Mouse (Mus musculus) CH12.LX (cell line): ENCODE measurements at regions not wholly inside any gene's neighbourhood (a gene's known extent, or its start where the extent isn't known, plus 50 kb on each side); places are given as distances from the start of the nearest gene placed in this dataset.

Experiments used
- DNase-seq: peaks from one replicate; pipeline ENCODE4 v3.0.0-alpha.2; 2013; ENCODE audit errors: extremely low read depth
- H3K27ac ChIP-seq: 2 replicates; pipeline ENCODE4 v1.5.1; 2012; ENCODE audit warnings: low read depth, mild to moderate bottlenecking, control low read depth, moderate library complexity; ENCODE audit not compliant: insufficient read depth
- H3K27me3 ChIP-seq: replicated peaks from 2 replicates; pipeline ENCODE3; 2012; ENCODE audit warnings: inconsistent platforms
- H3K36me3 ChIP-seq, 2 experiments: replicated peaks in 1 of 2; 2 replicates each; pipeline versions ENCODE3 to v1.6.1; 2012; ENCODE audit warnings: inconsistent platforms in 1 of 2, low read length in 1 of 2, mild to moderate bottlenecking in 1 of 2, mixed read lengths in 1 of 2, moderate library complexity in 1 of 2; ENCODE audit not compliant: control insufficient read depth in 1 of 2, insufficient read depth in 1 of 2
- H3K4me1 ChIP-seq, 2 experiments: 2 replicates each; pipeline ENCODE4 v1.6.1; 2012; ENCODE audit warnings: inconsistent platforms in 1 of 2, moderate library complexity in 1 of 2; ENCODE audit not compliant: insufficient read depth in 2 of 2, control insufficient read depth in 1 of 2
- H3K4me2 ChIP-seq: 2 replicates; pipeline ENCODE4 v1.6.1; 2012; ENCODE audit warnings: low read depth, mild to moderate bottlenecking, control low read depth; ENCODE audit not compliant: poor library complexity, insufficient read depth, severe bottlenecking
- H3K4me3 ChIP-seq, 3 experiments: fragments of 150-350 bp in 1 of 3; sonication (generic) in 1 of 3; replicated peaks in 1 of 3; 2 replicates each; pipeline versions ENCODE3 to v1.5.1; 2011 to 2012; ENCODE audit warnings: low read depth in 2 of 3, low read length in 2 of 3, mild to moderate bottlenecking in 2 of 3, moderate library complexity in 2 of 3, control low read depth in 1 of 3, improper control_type of control experiment in 1 of 3, inconsistent platforms in 1 of 3, mixed read lengths in 1 of 3; ENCODE audit not compliant: poor library complexity in 1 of 3
- H3K79me2 ChIP-seq: replicated peaks from 2 replicates; pipeline ENCODE4 v1.6.1; 2012; ENCODE audit warnings: mild to moderate bottlenecking, moderate library complexity; ENCODE audit not compliant: control insufficient read depth, poor library complexity, insufficient read depth, severe bottlenecking; ENCODE audit errors: extremely low read depth
- H3K9ac ChIP-seq: 2 replicates; pipeline ENCODE4 v1.6.1; 2012; ENCODE audit warnings: low read depth, mild to moderate bottlenecking, control low read depth, moderate library complexity; ENCODE audit not compliant: insufficient read depth
- H3K9me3 ChIP-seq: replicated peaks from 2 replicates; pipeline ENCODE3; 2012; ENCODE audit warnings: low read length, inconsistent platforms, mixed read lengths
- BHLHE40 ChIP-seq: IDR thresholded peaks from 2 replicates; pipeline ENCODE4 v1.6.1; 2011; ENCODE audit warnings: mild to moderate bottlenecking, low read depth, low read length, improper control_type of control experiment
- CHD1 ChIP-seq: IDR thresholded peaks from 2 replicates; pipeline ENCODE4 v1.6.1; 2012; ENCODE audit warnings: low read depth, low read length, improper control_type of control experiment, inconsistent platforms
- CTCF ChIP-seq, 2 experiments: IDR thresholded peaks in 1 of 2; conservative IDR thresholded peaks in 1 of 2; 2 replicates each; pipeline ENCODE4 v1.5.1; 2011 to 2012; ENCODE audit warnings: low read depth in 2 of 2, low read length in 2 of 2, improper control_type of control experiment in 1 of 2, inconsistent platforms in 1 of 2, mild to moderate bottlenecking in 1 of 2, moderate library complexity in 1 of 2
- E2F4 ChIP-seq: IDR thresholded peaks from 2 replicates; pipeline ENCODE4 v1.6.1; 2011; ENCODE audit warnings: low read depth, low read length, improper control_type of control experiment; ENCODE audit not compliant: insufficient replicate concordance
- EP300 ChIP-seq: IDR thresholded peaks from 2 replicates; pipeline ENCODE4 v1.6.1; 2011; ENCODE audit warnings: low read length, improper control_type of control experiment
- ETS1 ChIP-seq: conservative IDR thresholded peaks from 2 replicates; pipeline ENCODE4 v1.6.1; 2012; ENCODE audit warnings: low read depth, mild to moderate bottlenecking, inconsistent platforms, low read length, improper control_type of control experiment, moderate library complexity
- GABPA ChIP-seq: IDR thresholded peaks from 2 replicates; pipeline ENCODE4 v1.6.1; 2012; ENCODE audit warnings: low read depth, low read length, improper control_type of control experiment, inconsistent platforms; ENCODE audit not compliant: insufficient replicate concordance
- JUND ChIP-seq: conservative IDR thresholded peaks from 2 replicates; pipeline ENCODE4 v1.6.1; 2011; ENCODE audit warnings: low read depth, low read length, improper control_type of control experiment
- KAT2A ChIP-seq: IDR thresholded peaks from 2 replicates; pipeline ENCODE4 v1.6.1; 2012; ENCODE audit warnings: low read length, improper control_type of control experiment, inconsistent platforms; ENCODE audit not compliant: insufficient replicate concordance
- MAFK ChIP-seq: IDR thresholded peaks from 2 replicates; pipeline ENCODE4 v1.6.1; 2011; ENCODE audit warnings: low read length, improper control_type of control experiment; ENCODE audit not compliant: insufficient replicate concordance
- MAX ChIP-seq: IDR thresholded peaks from 2 replicates; pipeline ENCODE4 v1.6.1; 2011; ENCODE audit warnings: low read length, improper control_type of control experiment
- MAZ ChIP-seq: IDR thresholded peaks from 2 replicates; pipeline ENCODE4 v1.6.1; 2012; ENCODE audit warnings: low read depth, mild to moderate bottlenecking, inconsistent platforms, low read length, improper control_type of control experiment, moderate library complexity
- MEF2A ChIP-seq: IDR thresholded peaks from 2 replicates; pipeline ENCODE4 v1.6.1; 2014; ENCODE audit warnings: low read depth, mild to moderate bottlenecking, inconsistent platforms, low read length, improper control_type of control experiment, borderline replicate concordance
- NELFE ChIP-seq: IDR thresholded peaks from 2 replicates; pipeline ENCODE4 v1.6.1; 2011; ENCODE audit warnings: low read depth, low read length, improper control_type of control experiment
- NRF1 ChIP-seq: IDR thresholded peaks from 2 replicates; pipeline ENCODE4 v1.6.1; 2014; ENCODE audit warnings: low read depth, mild to moderate bottlenecking, inconsistent platforms, low read length, improper control_type of control experiment, moderate library complexity
- PAX5 ChIP-seq: IDR thresholded peaks from 2 replicates; pipeline ENCODE4 v1.6.1; 2012; ENCODE audit warnings: low read length, inconsistent platforms, mixed read lengths
- POLR2A ChIP-seq: IDR thresholded peaks from 2 replicates; pipeline ENCODE4 v1.6.1; 2011; ENCODE audit warnings: low read depth, mild to moderate bottlenecking, improper control_type of control experiment, low read length
- POLR2AphosphoS2 ChIP-seq: IDR thresholded peaks from 2 replicates; pipeline ENCODE4 v1.6.1; 2011; ENCODE audit warnings: low read depth, low read length, improper control_type of control experiment
- RAD21 ChIP-seq: IDR thresholded peaks from 2 replicates; pipeline ENCODE4 v1.6.1; 2011; ENCODE audit warnings: low read depth, mild to moderate bottlenecking, low read length, improper control_type of control experiment, moderate library complexity
- RCOR1 ChIP-seq: conservative IDR thresholded peaks from 2 replicates; pipeline ENCODE4 v1.6.1; 2012; ENCODE audit warnings: low read depth, mild to moderate bottlenecking, inconsistent platforms, low read length, improper control_type of control experiment
- SIN3A ChIP-seq: IDR thresholded peaks from 2 replicates; pipeline ENCODE4 v1.6.1; 2012; ENCODE audit warnings: low read length, improper control_type of control experiment, inconsistent platforms
- SMC3 ChIP-seq: IDR thresholded peaks from 2 replicates; pipeline ENCODE4 v1.6.1; 2011; ENCODE audit warnings: low read depth, low read length, improper control_type of control experiment
- TBP ChIP-seq: conservative IDR thresholded peaks from 2 replicates; pipeline ENCODE4 v1.6.1; 2011; ENCODE audit warnings: low read depth, low read length, improper control_type of control experiment
- UBTF ChIP-seq: IDR thresholded peaks from 2 replicates; pipeline ENCODE4 v1.6.1; 2012; ENCODE audit warnings: low read depth, mild to moderate bottlenecking, inconsistent platforms, low read length, improper control_type of control experiment, moderate library complexity
- ZKSCAN1 ChIP-seq: IDR thresholded peaks from 2 replicates; pipeline ENCODE4 v1.6.1; 2012; ENCODE audit warnings: low read depth, inconsistent platforms, low read length, improper control_type of control experiment, borderline replicate concordance
- ZMIZ1 ChIP-seq: IDR thresholded peaks from 2 replicates; pipeline ENCODE4 v1.6.1; 2012; ENCODE audit warnings: low read depth, mild to moderate bottlenecking, inconsistent platforms, low read length, improper control_type of control experiment
- dilution Hi-C: fragments of 300-500 bp; cut with MboI; formaldehyde crosslinking; loops from 2 replicates; pipeline ENCODE4 v1.14.3; 2020; ENCODE audit warnings: low sequenced_read_pairs; ENCODE audit not compliant: extremely low pct_unique_long_range_greater_than_20kb, extremely low pct_ligation_motif_present
- in situ Hi-C: fragments of 300-500 bp; cut with MboI; formaldehyde crosslinking; loops from 3 replicates; pipeline ENCODE4 v1.14.3; 2019; ENCODE audit warnings: low sequenced_read_pairs, low pct_ligation_motif_present, low pct_unique_long_range_greater_than_20kb, mixed read lengths

- Histone ChIP-seq H3K27ac (no peak overlapping the region), H3K27me3 (no peaks in the 10 kb centered on the region), H3K4me2 (no peak overlapping the region), H3K79me2 (no peaks in the 10 kb centered on the region), H3K4me1 (peaks cover 6 to 7% of the 10 kb centered on the region in 2 experiments), H3K9ac (no peak overlapping the region), H3K9me3 (no peaks in the 10 kb centered on the region), H3K36me3 (no peaks in the 10 kb centered on the region), H3K4me3 (no peak overlapping the region)
- TF ChIP-seq GABPA (no peak), RAD21 (no peak), MEF2A (no peak), UBTF (no peak), JUND (no peak), E2F4 (no peak), TBP (no peak), ETS1 (no peak), BHLHE40 (no peak), EP300 (no peak), SMC3 (no peak), NELFE (no peak), CHD1 (no peak), MAX (no peak), RCOR1 (no peak), PAX5 (no peak), MAFK (no peak), SIN3A (no peak), POLR2A (no peak)
- in situ Hi-C loops (no loop called here), dilution Hi-C loops (no loop called here)
- no peak for DNase-seq
Observed at GRCm38 (mm10) chr1:164576856-164577489, 118.8 kb upstream of the Atp1b1 start.

DNA sequence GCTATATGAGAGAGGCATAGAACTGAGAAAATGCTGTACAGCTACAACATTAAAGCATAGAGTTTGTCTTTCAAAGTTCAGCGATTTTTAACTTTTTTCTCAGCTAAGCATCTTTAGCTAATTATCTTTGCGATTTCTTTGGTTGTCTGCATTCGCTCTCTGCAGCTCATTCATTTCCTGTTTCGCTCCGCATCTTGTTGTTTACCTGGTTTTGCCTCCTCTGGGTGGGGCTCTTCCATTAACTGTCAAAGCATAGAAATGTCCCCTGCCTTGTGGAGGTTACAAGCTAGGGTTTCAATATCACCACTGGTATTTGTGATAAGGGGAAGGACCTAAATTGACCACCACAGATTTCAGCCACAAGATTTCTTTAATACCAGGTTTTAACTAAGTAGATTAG lies 115.5 kb upstream of the Atp1b1 start:
- dilution Hi-C loops (no loop called here), in situ Hi-C loops (no loop called here)
- H3K4me1 ChIP-seq: peaks cover 12 to 18% of the 10 kb centered on the region in 2 experiments
- no peak overlapping the region for H3K9ac ChIP-seq
- no peaks in the 10 kb centered on the region for H3K9me3 ChIP-seq
- H3K27ac ChIP-seq: no peak overlapping the region
- TF ChIP-seq CTCF (conservative IDR thresholded peaks at IDR 0.05 in 1 of 2, IDR thresholded peaks at IDR 0.05 in 1 of 2; ENCODE audit: low read depth in 2 of 2, low read length in 2 of 2) (no peak), EP300 (no peak), KAT2A (no peak), MAZ (no peak), ZKSCAN1 (no peak), E2F4 (no peak), GABPA (no peak), ZMIZ1 (no peak), NRF1 (no peak), POLR2AphosphoS2 (no peak)
- H3K4me2 ChIP-seq: no peak overlapping the region
- DNase-seq: no peak
- no peak overlapping the region for H3K4me3 ChIP-seq
- no peaks in the 10 kb centered on the region for H3K27me3 ChIP-seq
- H3K36me3 ChIP-seq: no peaks in the 10 kb centered on the region
- H3K79me2 ChIP-seq: no peaks in the 10 kb centered on the region
